Mouse (Mus musculus) lung, embryonic 14.5 days (tissue): ENCODE data around the gene Tap2. TPM values are rescaled to one million over a fixed set of nuclear protein-coding genes. Genes with fewer than 3 reads are reported as not detected.
"Not testable (repeated sequence)": the region's sequence is repeated elsewhere in the genome, so short reads cannot be mapped to it uniquely, and the experiment has no call there.

ENCODE experiments used
- ATAC-seq: fragments of 200-750 bp; cut with Nextera tagmentation; 2 replicates; pipeline ENCODE4 v1.8.0; 2017; ENCODE audit warnings: mild to moderate bottlenecking, moderate TSS enrichment, moderate library complexity; ENCODE audit not compliant: insufficient read depth
- DNase-seq: peaks from one replicate; pipeline ENCODE4 v3.0.0-alpha.2; 2015
- H3K27ac ChIP-seq: fragments of 300-500 bp; sonication (generic); 2 replicates; pipeline ENCODE4 v1.5.1; 2014; ENCODE audit warnings: low read depth, mild to moderate bottlenecking, moderate library complexity
- H3K27me3 ChIP-seq: fragments of 300-500 bp; sonication (generic); 2 replicates; pipeline ENCODE4 v1.6.1; 2014; ENCODE audit warnings: low read length, control low read depth; ENCODE audit not compliant: insufficient read depth
- H3K36me3 ChIP-seq: fragments of 300-500 bp; sonication (generic); 2 replicates; pipeline ENCODE4 v1.6.1; 2014; ENCODE audit warnings: control low read depth; ENCODE audit not compliant: insufficient read depth
- H3K4me1 ChIP-seq: fragments of 300-500 bp; sonication (generic); 2 replicates; pipeline ENCODE4 v1.6.1; 2014; ENCODE audit warnings: antibody characterized with exemption, control low read depth; ENCODE audit not compliant: insufficient read depth
- H3K4me2 ChIP-seq: fragments of 300-500 bp; sonication (generic); 2 replicates; pipeline ENCODE4 v1.6.1; 2014; ENCODE audit warnings: mild to moderate bottlenecking
- H3K4me3 ChIP-seq: fragments of 300-500 bp; sonication (generic); 2 replicates; pipeline ENCODE4 v1.5.1; 2014; ENCODE audit warnings: low read depth, low read length
- H3K9ac ChIP-seq: fragments of 300-500 bp; sonication (generic); 2 replicates; pipeline ENCODE4 v1.6.1; 2014
- H3K9me3 ChIP-seq: fragments of 300-500 bp; sonication (generic); 2 replicates; pipeline ENCODE4 v1.6.1; 2016; ENCODE audit warnings: low read depth, low read length, control low read depth
- CTCF ChIP-seq: IDR thresholded peaks from 2 replicates; pipeline ENCODE4 v1.5.1; 2016; ENCODE audit warnings: antibody characterized with exemption, low read depth
- WGBS: fragments of 180-500 bp; shearing (Covaris S2); extraction: QIAGEN DNeasy Blood & Tissue Kit; methylation state at CpG from one replicate; pipeline ENCODE4 v1.1.7; 2014; 5-methylcytosine and 5-hydroxymethylcytosine counted together
- polyA plus RNA-seq: library from polyadenylated mRNA; unstranded; fragments of >200 nt; fragmentation: Nextera tagmentation; extraction: Ambion mirVana; gene quantifications from 2 replicates; pipeline ENCODE4 v1.2.1, GENCODE M21; 2014

Tap2 gene
- polyA plus RNA-seq, 1 experiment from 2014 or later = 3.7 TPM

DNA sequence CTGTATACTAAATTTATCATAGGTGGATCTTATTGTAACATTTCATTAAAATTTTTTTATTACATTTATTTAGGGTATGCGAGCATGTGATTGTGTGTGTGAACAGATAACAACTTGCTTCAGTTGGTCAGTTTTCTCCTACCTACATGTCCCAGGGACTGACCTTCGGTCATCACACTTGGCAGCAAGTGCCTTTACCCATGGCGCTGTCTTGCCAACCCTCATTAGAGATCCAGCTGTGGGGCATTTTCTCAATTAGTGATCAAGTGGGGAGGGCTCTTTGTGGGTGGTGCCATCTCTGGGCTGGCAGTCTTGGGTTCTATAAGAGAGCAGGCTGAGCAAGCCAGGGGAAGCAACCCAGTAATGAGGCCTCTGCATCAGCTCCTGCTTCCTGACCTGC, 21.5 kb downstream of the Tap2 start:
- TF ChIP-seq CTCF = no peak
- WGBS = 94% methylated on average over 3 of the region's 3 CpGs
- Histone ChIP-seq H3K9me3 (peaks cover 5% of the 10 kb centered on the region; the same call in 1 of the 2 replicates), H3K4me1 (no peaks in the 10 kb centered on the region), H3K4me2 (no peak overlapping the region), H3K27ac (no peak overlapping the region), H3K36me3 (no peaks in the 10 kb centered on the region), H3K4me3 (no peak overlapping the region), H3K27me3 (no peaks in the 10 kb centered on the region), H3K9ac (no peak overlapping the region)
- ATAC-seq (no peak), DNase-seq (no peak)

DNA sequence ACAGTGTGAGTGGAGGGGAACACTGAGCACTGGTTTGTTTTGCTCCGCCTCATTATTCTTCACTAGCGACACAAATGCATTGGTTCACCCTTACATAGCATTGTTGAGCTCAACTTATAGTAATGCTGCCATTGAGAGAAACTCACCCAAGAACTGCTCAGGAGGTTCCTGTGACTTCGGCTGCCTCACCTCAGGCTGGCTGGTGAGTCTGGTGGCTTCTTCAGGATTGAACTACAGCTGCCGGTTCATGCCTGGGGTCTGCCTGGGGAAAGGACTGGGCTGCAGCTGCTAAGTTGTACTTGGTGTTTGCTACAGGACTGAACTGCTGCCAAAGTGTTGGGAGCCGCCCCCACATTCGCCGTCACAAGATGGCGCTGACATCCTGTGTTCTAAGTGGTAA, 22.1 kb downstream of the Tap2 start:
- Histone ChIP-seq H3K9me3 (peaks cover 5% of the 10 kb centered on the region; the same call in 1 of the 2 replicates), H3K27ac (no peak overlapping the region), H3K4me2 (no peak overlapping the region), H3K36me3 (no peaks in the 10 kb centered on the region), H3K27me3 (no peaks in the 10 kb centered on the region), H3K4me3 (no peak overlapping the region), H3K9ac (no peak overlapping the region), H3K4me1 (no peaks in the 10 kb centered on the region)
- TF ChIP-seq CTCF = no peak
- DNase-seq = no peak
- WGBS = 95% methylated on average over 8 of the region's 8 CpGs
- ATAC-seq = no peak

DNA sequence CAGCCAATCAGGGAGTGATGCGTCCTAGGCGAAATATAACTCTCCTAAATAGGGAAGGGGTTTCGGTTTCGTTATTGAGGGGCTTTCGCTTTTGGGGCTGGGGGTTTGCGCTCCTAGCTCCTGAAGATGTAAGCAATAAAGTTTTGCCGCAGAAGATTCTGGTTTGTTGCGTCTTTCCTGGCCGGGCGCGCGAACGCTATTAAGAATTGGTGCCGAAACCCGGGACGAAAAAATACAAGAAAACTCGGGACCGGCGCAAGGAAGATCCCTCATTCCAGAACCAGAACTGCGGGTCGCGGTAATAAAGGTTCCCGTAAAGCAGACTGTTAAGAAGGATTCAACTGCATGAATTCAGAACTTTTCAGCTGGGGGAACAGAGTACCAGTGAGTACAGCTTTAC, 22.6 kb downstream of the Tap2 start:
- H3K9ac ChIP-seq, H3K27me3 ChIP-seq, H3K4me1 ChIP-seq, H3K4me2 ChIP-seq, H3K36me3 ChIP-seq, H3K4me3 ChIP-seq, H3K9me3 ChIP-seq, H3K27ac ChIP-seq, ATAC-seq, DNase-seq: not testable (repeated sequence)
- WGBS = 95% methylated on average over 13 of the region's 23 CpGs

DNA sequence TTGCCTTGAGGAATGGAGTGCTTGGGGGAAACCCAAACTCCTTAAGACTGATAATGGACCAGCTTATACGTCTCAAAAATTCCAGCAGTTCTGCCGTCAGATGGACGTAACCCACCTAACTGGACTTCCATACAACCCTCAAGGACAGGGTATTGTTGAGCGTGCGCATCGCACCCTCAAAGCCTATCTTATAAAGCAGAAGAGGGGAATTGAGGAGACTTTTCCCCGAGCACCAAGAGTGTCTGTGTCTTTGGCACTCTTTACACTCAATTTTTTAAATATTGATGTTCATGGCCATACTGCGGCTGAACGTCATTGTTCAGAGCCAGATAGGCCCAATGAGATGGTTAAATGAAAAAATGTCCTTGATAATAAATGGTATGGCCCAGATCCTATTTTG, 27.6 kb downstream of the Tap2 start:
- not testable (repeated sequence) for H3K4me1 ChIP-seq, H3K36me3 ChIP-seq, H3K9me3 ChIP-seq, ATAC-seq, DNase-seq, H3K27ac ChIP-seq, H3K9ac ChIP-seq, H3K4me3 ChIP-seq, H3K27me3 ChIP-seq, H3K4me2 ChIP-seq
- WGBS = 89% methylated on average over 4 of the region's 9 CpGs

DNA sequence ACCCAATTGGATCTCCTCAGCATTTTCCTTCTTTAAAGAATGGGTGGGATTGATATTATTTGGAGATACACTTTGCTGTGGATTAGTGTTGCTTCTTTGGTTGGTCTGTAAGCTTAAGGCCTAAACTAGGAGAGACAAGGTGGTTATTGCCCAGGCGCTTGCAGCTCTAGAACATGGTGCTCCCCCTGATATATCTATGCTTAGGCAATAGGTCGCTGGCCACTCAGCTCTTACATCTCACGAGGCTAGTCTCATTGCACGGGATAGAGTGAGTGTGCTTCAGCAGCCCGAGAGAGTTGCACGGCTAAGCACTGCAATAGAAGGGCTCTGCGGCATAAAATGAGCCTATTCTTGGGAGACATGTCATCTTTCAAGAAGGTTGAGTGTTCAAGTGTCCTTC, 28.7 kb downstream of the Tap2 start:
- not testable (repeated sequence) for ATAC-seq, H3K9ac ChIP-seq

DNA sequence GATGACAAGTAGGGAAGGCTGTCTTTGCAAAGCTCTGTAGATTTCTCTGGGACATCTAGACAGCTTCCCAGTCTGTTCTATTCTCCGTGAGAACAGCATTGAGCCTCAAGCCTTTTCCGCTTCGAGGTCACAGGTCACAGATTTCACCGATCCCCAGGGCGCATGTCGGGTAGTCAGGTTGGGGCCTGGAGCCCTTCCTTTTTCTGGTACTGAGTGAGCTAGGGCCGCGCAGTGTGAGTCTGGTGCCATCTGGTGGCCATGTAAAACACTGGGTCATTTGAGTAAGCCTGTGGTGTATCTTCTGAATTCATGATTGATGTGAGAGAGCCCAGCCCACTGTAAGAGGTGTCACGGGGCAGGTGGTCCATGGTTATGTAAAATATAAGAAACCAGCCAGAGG, 31.6 kb downstream of the Tap2 start:
- ATAC-seq (peak; percentile 58; the same call in 1 of the 2 replicates), DNase-seq (peak; percentile 75)
- Histone ChIP-seq H3K36me3 (no peaks in the 10 kb centered on the region), H3K9ac (no peak overlapping the region), H3K4me2 (no peak overlapping the region), H3K4me3 (no peak overlapping the region), H3K4me1 (no peaks in the 10 kb centered on the region), H3K9me3 (no peaks in the 10 kb centered on the region), H3K27ac (no peak overlapping the region), H3K27me3 (no peaks in the 10 kb centered on the region)
- 38% methylated on average over 9 of the region's 9 CpGs for WGBS
- peak; percentile 80 for TF ChIP-seq CTCF

More for the DNA sequence above, 28.7 kb downstream of the Tap2 start:
- not testable (repeated sequence) for H3K4me2 ChIP-seq, H3K4me1 ChIP-seq, H3K9me3 ChIP-seq, H3K4me3 ChIP-seq, DNase-seq, H3K36me3 ChIP-seq, H3K27ac ChIP-seq, H3K27me3 ChIP-seq
- 92% methylated on average over 5 of the region's 7 CpGs for WGBS

DNA sequence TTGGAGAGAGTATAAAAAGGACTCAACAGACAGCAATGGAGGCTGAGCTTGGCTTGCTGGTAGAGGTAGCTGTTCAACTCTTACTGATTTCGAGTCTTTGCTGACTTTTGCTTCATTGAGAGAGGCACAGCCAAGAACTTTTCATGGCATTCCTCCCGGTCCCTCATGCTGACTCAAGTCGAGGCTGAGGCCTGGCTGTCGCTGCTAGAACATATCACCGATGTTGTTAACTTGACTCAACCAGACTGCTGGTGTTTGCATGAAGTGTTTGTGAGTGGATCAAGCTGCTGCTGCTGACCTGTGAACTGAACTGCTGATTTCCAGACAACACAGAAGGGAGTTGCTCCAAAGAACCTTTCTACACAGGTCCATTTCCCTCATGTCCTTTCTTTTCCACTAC, 33.4 kb downstream of the Tap2 start:
- no peak overlapping the region for H3K27ac ChIP-seq
- H3K4me1 ChIP-seq = no peaks in the 10 kb centered on the region
- no peak for TF ChIP-seq CTCF
- 60% methylated on average over 5 of the region's 5 CpGs for WGBS
- H3K4me2 ChIP-seq = no peak overlapping the region
- no peak for ATAC-seq
- no peaks in the 10 kb centered on the region for H3K27me3 ChIP-seq
- H3K36me3 ChIP-seq = no peaks in the 10 kb centered on the region
- H3K9ac ChIP-seq = no peak overlapping the region
- no peaks in the 10 kb centered on the region; the same call in 1 of the 2 replicates for H3K9me3 ChIP-seq
- peak; percentile 19 for DNase-seq
- no peak overlapping the region for H3K4me3 ChIP-seq

DNA sequence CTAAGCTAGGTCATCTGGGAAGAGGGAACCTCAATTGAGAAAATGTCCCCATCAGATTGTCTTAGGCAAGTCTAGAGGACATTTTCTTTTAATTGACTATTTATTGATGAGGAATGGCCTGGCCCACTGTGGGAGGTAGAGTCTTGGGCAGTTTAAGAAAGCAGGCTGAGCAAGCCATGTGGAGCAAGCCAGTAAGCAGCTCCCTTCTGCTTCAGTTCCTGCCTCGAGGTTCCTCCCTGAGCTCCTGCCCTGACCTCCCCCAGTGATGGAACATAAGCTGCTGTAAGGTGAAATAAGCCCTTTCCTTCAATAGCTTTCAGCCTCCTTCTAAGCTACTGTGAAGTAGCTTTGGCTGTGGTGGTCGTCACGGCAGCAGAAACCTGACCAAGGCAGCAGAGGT, 34.4 kb downstream of the Tap2 start:
- no peaks in the 10 kb centered on the region for H3K27me3 ChIP-seq
- H3K9ac ChIP-seq = no peak overlapping the region
- no peak overlapping the region for H3K4me2 ChIP-seq
- no peak for DNase-seq
- H3K36me3 ChIP-seq = no peaks in the 10 kb centered on the region
- H3K4me1 ChIP-seq = no peaks in the 10 kb centered on the region
- no peak overlapping the region for H3K4me3 ChIP-seq
- WGBS = 74% methylated on average over 3 of the region's 3 CpGs
- no peaks in the 10 kb centered on the region; the same call in 1 of the 2 replicates for H3K9me3 ChIP-seq
- ATAC-seq = no peak
- no peak overlapping the region for H3K27ac ChIP-seq
- TF ChIP-seq CTCF = no peak
